16 mouse cellular contexts compared by ENCODE assay signal in the genomic region with DNA sequence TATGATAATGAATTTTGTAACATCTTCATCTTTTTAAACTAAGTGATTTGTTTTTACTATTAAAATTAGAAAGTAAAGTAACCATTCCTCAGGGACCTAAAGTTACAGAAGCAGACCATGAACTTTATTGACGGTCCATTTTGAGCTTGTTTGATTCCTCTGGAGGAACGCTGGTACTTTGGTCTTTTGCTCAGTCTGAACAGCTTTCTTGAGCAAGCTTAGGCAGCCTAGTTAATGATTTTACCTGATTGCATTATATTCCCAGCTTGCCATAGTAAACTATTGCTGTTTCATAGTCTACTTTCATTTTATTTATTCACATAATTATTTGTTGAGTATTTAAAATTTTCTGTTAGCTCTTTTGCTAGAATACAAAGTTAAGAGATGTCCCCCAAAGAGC. TPM values are rescaled to one million over a fixed set of nuclear protein-coding genes. Genes with fewer than 3 reads are reported as not detected.
"Had no signal": no experiment of that assay in that cellular context is flagged by ENCODE, and none has a peak within 500 bp of the region (broad histone marks: within the 10 kb centered on the region; RNA-seq: fewer than 3 reads in every experiment).

No protein-coding gene starts in this region.

- H3K36me3 ChIP-seq: stomach, embryonic 15.5 days had no signal

- H3K9ac ChIP-seq: neural tube, embryonic 15.5 days; stomach, embryonic 15.5 days had no signal

- H3K4me3 ChIP-seq: neural tube, embryonic 15.5 days; stomach, embryonic 15.5 days had no signal

- H3K27me3 ChIP-seq: neural tube, embryonic 15.5 days; stomach, embryonic 15.5 days had no signal

- H3K27ac ChIP-seq: neural tube, embryonic 15.5 days; stomach, embryonic 15.5 days; stomach, postnatal 0 days had no signal

- DNase-seq: retina, postnatal 1 day; right cerebral cortex, adult 18-20 months; right cerebral cortex, postnatal 14 days; right cerebral cortex, postnatal 25 days; right cerebral cortex, postnatal 4 days; spleen, adult 18-20 months; thymus, adult 18-20 months; thymus, adult 2 months; thymus, postnatal 14 days; thymus, postnatal 25 days; thymus, postnatal 36 days; thymus, postnatal 4 days had no signal

- H3K4me2 ChIP-seq: neural tube, embryonic 15.5 days; stomach, embryonic 15.5 days had no signal

- H3K4me1 ChIP-seq: neural tube, embryonic 15.5 days; stomach, embryonic 15.5 days had no signal

- H3K9me3 ChIP-seq: neural tube, embryonic 15.5 days; stomach, embryonic 15.5 days had no signal

RNA-seq across cellular contexts. Expression of a gene that starts 59.1 kb away (rescaled TPM):
- total RNA-seq: neutrophil, adult 5-6 weeks had no signal
